Mouse (Mus musculus): ENCODE data around the gene Zcchc24. TPM values are rescaled to one million over a fixed set of nuclear protein-coding genes. Genes with fewer than 3 reads are reported as not detected.

The Zcchc24 gene
- polyA plus RNA-seq, 1 experiment, result 86.2 TPM

DNA sequence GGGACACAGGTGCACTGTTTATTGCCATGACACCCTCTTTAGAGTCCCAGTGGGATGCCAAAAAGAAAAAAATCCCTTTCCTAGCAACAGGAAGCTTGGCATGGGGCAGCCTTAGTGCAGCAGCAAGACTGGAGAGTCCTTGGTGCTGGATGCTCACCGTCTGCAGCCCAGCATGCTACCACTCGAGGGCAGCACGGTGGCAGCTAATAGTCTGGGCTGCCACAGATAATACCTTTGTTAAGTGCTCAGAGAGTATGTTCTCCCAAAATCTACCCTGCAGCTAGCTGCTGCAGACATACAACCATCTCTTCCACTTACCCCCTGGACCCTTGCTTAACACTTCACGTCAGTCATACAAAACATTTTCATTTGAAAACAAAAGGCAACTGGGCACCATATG, 55.4 kb downstream of the Zcchc24 start:
- TF ChIP-seq CEBPB (IDR thresholded peaks at IDR 0.05; ENCODE audit: insufficient read depth, poor library complexity, severe bottlenecking), result no peak
- TF ChIP-seq USF1 (IDR thresholded peaks at IDR 0.05; ENCODE audit: low read depth), result no peak
- peak; percentile 16 for TF ChIP-seq POLR2AphosphoS2 (IDR thresholded peaks at IDR 0.05; ENCODE audit: insufficient read length, low read depth)
- no peak for TF ChIP-seq MAX (IDR thresholded peaks at IDR 0.05; ENCODE audit: low read depth)
- TF ChIP-seq REST (IDR thresholded peaks at IDR 0.05; ENCODE audit: insufficient read depth, insufficient read length), result no peak
- no peak for TF ChIP-seq MYOG (IDR thresholded peaks at IDR 0.05; ENCODE audit: control insufficient read depth in 1 of 3, insufficient read depth in 1 of 3, insufficient read length in 2 of 3, low read depth in 2 of 3)
- no peak for TF ChIP-seq MYOD1 (IDR thresholded peaks at IDR 0.05; ENCODE audit: control insufficient read depth in 1 of 3, insufficient read length in 2 of 3, low read depth in 2 of 3)
- TF ChIP-seq POLR2A (IDR thresholded peaks at IDR 0.05; ENCODE audit: insufficient read length, low read depth), result no peak
- peaks cover 49% of the 10 kb centered on the region for H3K36me3 ChIP-seq (ENCODE audit: control insufficient read depth, insufficient read depth)
- no peak overlapping the region for H3K4me2 ChIP-seq (ENCODE audit: low read depth)
- H3K27me3 ChIP-seq (ENCODE audit: control insufficient read depth, insufficient read depth, insufficient read length), result no peaks in the 10 kb centered on the region
- no peaks in the 10 kb centered on the region for H3K79me2 ChIP-seq (ENCODE audit: control insufficient read depth, insufficient read depth)
- H3ac ChIP-seq (ENCODE audit: control insufficient read depth, insufficient read length), result no peak overlapping the region
- no peak overlapping the region for H3K4me3 ChIP-seq

DNA sequence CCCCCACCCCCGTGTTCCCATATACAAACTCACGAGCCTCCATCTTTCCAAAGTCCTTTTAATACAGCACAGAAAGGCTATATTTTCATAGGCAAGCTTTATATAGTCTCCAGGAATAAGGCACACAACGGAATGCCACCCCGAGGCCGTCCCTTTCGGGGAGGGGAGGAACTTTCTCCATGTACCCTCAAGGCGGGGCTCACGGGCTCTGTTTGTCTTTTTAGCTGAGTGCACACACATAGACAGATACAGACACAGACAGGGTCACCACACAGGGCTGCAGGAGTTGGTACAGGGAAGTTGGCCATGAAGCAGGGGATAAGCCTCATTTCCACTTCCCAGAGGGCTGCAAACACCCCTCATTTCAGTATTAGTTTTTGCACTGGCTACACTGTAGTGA, 57.2 kb downstream of the Zcchc24 start:
- TF ChIP-seq POLR2AphosphoS2 (IDR thresholded peaks at IDR 0.05; ENCODE audit: insufficient read length, low read depth), result peak; percentile 15
- no peak for TF ChIP-seq SRF (IDR thresholded peaks at IDR 0.05; ENCODE audit: control insufficient read depth, insufficient read length, low read depth)
- TF ChIP-seq MYOG (IDR thresholded peaks at IDR 0.05; ENCODE audit: control insufficient read depth in 1 of 3, insufficient read depth in 1 of 3, insufficient read length in 2 of 3, low read depth in 2 of 3), result no peak
- TF ChIP-seq TCF3 (IDR thresholded peaks at IDR 0.05; ENCODE audit: insufficient read length, low read depth), result no peak
- H3K79me2 ChIP-seq (ENCODE audit: control insufficient read depth, insufficient read depth), result no peaks in the 10 kb centered on the region
- no peak overlapping the region for H3ac ChIP-seq (ENCODE audit: control insufficient read depth, insufficient read length)
- no peak overlapping the region for H3K4me3 ChIP-seq
- H3K4me2 ChIP-seq (ENCODE audit: low read depth), result no peak overlapping the region
- H3K36me3 ChIP-seq (ENCODE audit: control insufficient read depth, insufficient read depth), result peaks cover 32% of the 10 kb centered on the region
- no peaks in the 10 kb centered on the region for H3K27me3 ChIP-seq (ENCODE audit: control insufficient read depth, insufficient read depth, insufficient read length)

DNA sequence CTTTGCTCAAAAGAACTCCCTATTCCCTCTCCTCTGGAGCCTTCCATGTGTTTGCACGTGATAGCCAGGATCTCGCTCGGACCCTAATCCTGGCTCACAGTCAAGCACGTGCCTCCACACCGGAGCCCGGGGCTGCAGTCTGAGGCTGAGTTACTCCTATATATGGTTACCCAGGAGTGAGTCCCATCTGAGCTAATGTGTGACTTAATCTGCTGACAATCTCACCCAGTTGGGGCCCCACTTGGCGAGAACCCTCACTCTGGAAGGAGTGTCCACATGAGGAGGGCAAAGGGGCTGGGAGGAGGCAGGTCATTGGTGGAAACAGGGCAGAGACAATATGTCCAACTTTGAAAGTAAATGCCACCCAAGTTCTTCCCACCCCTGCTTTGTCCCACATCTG, 57.7 kb downstream of the Zcchc24 start:
- TF ChIP-seq POLR2AphosphoS2 (IDR thresholded peaks at IDR 0.05; ENCODE audit: insufficient read length, low read depth) (peak; percentile 45), MAX (IDR thresholded peaks at IDR 0.05; ENCODE audit: low read depth) (no peak), E2F4 (IDR thresholded peaks at IDR 0.05; ENCODE audit: insufficient read depth) (no peak)
- no peak overlapping the region for H3K4me2 ChIP-seq (ENCODE audit: low read depth)
- peaks cover 28% of the 10 kb centered on the region for H3K36me3 ChIP-seq (ENCODE audit: control insufficient read depth, insufficient read depth)
- no peak overlapping the region for H3K4me3 ChIP-seq
- no peaks in the 10 kb centered on the region for H3K27me3 ChIP-seq (ENCODE audit: control insufficient read depth, insufficient read depth, insufficient read length)
- H3K79me2 ChIP-seq (ENCODE audit: control insufficient read depth, insufficient read depth), result no peaks in the 10 kb centered on the region
- no peak overlapping the region for H3ac ChIP-seq (ENCODE audit: control insufficient read depth, insufficient read length)

DNA sequence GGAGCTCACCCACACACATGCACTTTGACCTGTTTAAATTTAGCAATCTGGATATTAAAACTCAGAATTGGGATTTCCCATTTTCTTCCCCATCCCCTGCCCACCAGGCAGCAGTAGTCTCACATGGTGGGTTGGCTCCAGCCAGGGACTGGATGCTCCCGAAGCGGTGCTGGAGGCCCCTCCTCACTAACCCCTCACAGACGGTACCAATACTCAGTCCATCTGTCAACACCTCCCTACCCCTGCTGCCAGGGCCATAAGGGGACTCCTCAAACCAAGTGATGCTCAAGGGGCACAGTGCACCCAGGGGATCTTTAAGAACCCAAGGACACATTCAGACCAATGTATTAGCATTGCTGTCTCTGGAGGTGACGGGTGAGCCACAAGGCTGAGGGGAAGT, 58.2 kb downstream of the Zcchc24 start:
- H3K4me2 ChIP-seq (ENCODE audit: low read depth), result no peak overlapping the region
- no peak overlapping the region for H3K4me3 ChIP-seq
- no peaks in the 10 kb centered on the region for H3K27me3 ChIP-seq (ENCODE audit: control insufficient read depth, insufficient read depth, insufficient read length)
- H3ac ChIP-seq (ENCODE audit: control insufficient read depth, insufficient read length), result no peak overlapping the region
- H3K36me3 ChIP-seq (ENCODE audit: control insufficient read depth, insufficient read depth), result peaks cover 24% of the 10 kb centered on the region
- TF ChIP-seq MYOG (IDR thresholded peaks at IDR 0.05; ENCODE audit: control insufficient read depth in 1 of 3, insufficient read depth in 1 of 3, insufficient read length in 2 of 3, low read depth in 2 of 3) (no peak), POLR2AphosphoS2 (IDR thresholded peaks at IDR 0.05; ENCODE audit: insufficient read length, low read depth) (peak; percentile 59)
- no peaks in the 10 kb centered on the region for H3K79me2 ChIP-seq (ENCODE audit: control insufficient read depth, insufficient read depth)

DNA sequence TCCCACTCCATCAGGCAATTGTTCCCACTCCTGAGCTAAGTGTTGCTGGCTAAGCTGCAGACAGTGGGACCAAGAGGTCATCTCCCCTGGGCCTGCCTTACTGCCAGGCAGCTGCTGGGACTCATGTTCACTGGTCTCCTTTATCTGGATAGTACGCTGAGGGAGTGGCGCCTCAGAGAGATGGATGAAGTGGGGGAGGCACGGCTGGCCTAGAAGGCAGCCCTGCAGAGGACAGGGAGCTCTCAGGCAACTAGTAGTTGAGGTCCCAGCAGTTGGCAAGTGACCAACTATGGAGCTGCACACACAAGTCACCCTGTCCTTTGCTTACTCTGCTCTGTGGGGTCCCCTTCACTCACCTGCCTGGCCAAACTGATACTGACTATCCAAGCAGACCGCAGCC, 58.8 kb downstream of the Zcchc24 start:
- TF ChIP-seq REST (IDR thresholded peaks at IDR 0.05; ENCODE audit: insufficient read depth, insufficient read length) (no peak), TCF12 (IDR thresholded peaks at IDR 0.05; ENCODE audit: insufficient read depth, poor library complexity, severe bottlenecking) (no peak), CEBPB (IDR thresholded peaks at IDR 0.05; ENCODE audit: insufficient read depth, poor library complexity, severe bottlenecking) (no peak), SRF (IDR thresholded peaks at IDR 0.05; ENCODE audit: control insufficient read depth, insufficient read length, low read depth) (no peak), MYOG (IDR thresholded peaks at IDR 0.05; ENCODE audit: control insufficient read depth in 1 of 3, insufficient read depth in 1 of 3, insufficient read length in 2 of 3, low read depth in 2 of 3) (peak in 2 of 3 experiments; percentile 41 to 61), MYOD1 (IDR thresholded peaks at IDR 0.05; ENCODE audit: control insufficient read depth in 1 of 3, insufficient read length in 2 of 3, low read depth in 2 of 3) (peak in 2 of 3 experiments; percentile 13 to 53), E2F4 (IDR thresholded peaks at IDR 0.05; ENCODE audit: insufficient read depth) (no peak), MAX (IDR thresholded peaks at IDR 0.05; ENCODE audit: low read depth) (no peak), TCF3 (IDR thresholded peaks at IDR 0.05; ENCODE audit: insufficient read length, low read depth) (no peak), POLR2AphosphoS2 (IDR thresholded peaks at IDR 0.05; ENCODE audit: insufficient read length, low read depth) (peak; percentile 69), POLR2A (IDR thresholded peaks at IDR 0.05; ENCODE audit: insufficient read length, low read depth) (peak; percentile 31), USF1 (IDR thresholded peaks at IDR 0.05; ENCODE audit: low read depth) (no peak)
- no peaks in the 10 kb centered on the region for H3K79me2 ChIP-seq (ENCODE audit: control insufficient read depth, insufficient read depth)
- H3K4me2 ChIP-seq (ENCODE audit: low read depth), result no peak overlapping the region
- peaks cover 19% of the 10 kb centered on the region for H3K36me3 ChIP-seq (ENCODE audit: control insufficient read depth, insufficient read depth)
- H3ac ChIP-seq (ENCODE audit: control insufficient read depth, insufficient read length), result no peak overlapping the region
- no peak overlapping the region for H3K4me3 ChIP-seq
- no peaks in the 10 kb centered on the region for H3K27me3 ChIP-seq (ENCODE audit: control insufficient read depth, insufficient read depth, insufficient read length)

DNA sequence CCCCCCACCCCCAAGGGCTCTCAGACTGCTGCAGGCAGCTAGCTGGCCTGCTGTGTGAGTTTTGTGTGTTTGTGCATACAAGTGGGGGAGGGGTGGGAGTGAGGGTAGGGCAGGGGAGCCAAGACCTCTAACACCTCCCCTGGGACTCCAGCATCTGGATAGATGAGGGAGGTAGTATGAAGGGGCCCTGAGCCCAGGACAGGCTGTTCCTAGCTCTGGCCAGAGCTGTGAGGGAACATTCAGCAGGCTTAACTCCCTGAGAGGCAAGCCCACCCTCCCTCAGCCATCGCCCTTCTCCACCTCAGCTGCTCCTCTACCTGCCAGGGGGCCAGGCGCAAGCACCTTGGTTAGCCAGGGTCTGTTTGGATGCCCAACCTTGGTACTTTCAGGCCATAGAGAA, 59.9 kb downstream of the Zcchc24 start:
- H3K36me3 ChIP-seq (ENCODE audit: control insufficient read depth, insufficient read depth), result peaks cover 11% of the 10 kb centered on the region
- peak overlapping the region; percentile 0 for H3K4me2 ChIP-seq (ENCODE audit: low read depth)
- no peak overlapping the region for H3ac ChIP-seq (ENCODE audit: control insufficient read depth, insufficient read length)
- TF ChIP-seq POLR2A (IDR thresholded peaks at IDR 0.05; ENCODE audit: insufficient read length, low read depth) (no peak), POLR2AphosphoS2 (IDR thresholded peaks at IDR 0.05; ENCODE audit: insufficient read length, low read depth) (peak; percentile 46)
- no peaks in the 10 kb centered on the region for H3K27me3 ChIP-seq (ENCODE audit: control insufficient read depth, insufficient read depth, insufficient read length)
- H3K79me2 ChIP-seq (ENCODE audit: control insufficient read depth, insufficient read depth), result no peaks in the 10 kb centered on the region
- H3K4me3 ChIP-seq, result no peak overlapping the region
